Mouse (Mus musculus) spleen, postnatal 36 days (tissue): ENCODE measurements at regions not wholly inside any gene's neighbourhood (a gene's known extent, or its start where the extent isn't known, plus 50 kb on each side); places are given as distances from the start of the nearest gene placed in this dataset.

Experiments used
- DNase-seq, 2 experiments: peaks; one replicate each; pipeline ENCODE4 v3.0.0; 2022; ENCODE audit warnings: low spot score in 2 of 2, mixed read lengths in 1 of 2

DNA sequence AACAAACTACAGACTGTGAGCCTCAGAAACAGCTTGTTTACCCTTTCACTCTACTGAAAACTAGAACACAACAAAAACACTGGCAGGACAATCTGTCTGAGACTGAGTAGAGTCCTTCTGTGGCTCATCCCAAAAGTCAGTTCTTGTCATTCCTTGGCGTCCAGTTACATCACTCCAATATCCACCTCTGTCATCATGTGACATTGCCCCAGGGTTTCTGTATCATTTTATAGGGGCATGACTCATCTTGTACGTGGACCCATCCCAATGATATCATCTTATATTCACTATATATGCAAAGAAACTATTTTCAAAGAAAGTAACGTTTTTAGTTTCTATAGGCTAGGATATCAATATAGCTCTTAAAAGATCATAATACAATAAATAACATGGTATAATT lies 152.3 kb downstream of the Dkk2 start:
- DNase-seq: no peak

DNA sequence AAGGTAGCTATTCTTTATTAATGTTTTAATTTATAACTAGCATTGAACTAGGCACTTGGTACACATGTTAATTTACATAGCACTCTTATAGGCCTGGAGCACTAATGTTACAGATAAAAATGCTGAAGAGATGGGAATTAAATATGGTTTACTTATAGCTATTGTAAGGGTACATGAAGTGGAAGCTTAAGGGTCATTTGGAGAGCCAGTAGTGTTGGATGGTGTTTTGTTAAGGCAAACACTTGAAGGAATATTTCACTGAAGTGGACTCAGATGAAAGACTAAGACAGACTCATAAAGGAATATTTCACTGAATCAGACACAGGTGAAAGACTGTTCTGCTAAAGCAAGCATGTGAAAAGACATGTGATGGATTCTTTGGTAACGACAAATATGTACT lies 172.7 kb downstream of the Dkk2 start:
- no peak for DNase-seq

DNA sequence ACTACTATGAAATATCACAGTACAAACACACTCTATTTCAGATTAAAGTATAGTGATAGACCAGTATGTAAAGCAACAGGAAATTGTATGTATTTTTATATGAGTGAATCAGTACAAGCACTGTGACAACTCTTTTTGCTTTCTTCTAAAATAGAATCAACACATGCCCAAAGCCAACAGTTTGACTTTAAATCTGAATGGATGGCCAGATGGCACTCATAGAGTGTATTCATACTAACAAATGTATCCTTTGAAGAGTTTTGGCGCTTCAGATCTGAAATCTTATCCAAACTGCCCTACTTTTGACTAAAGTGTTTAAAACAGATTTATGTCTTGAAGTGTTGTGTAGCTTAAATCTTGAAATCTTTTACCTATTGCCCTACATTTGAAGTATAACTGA lies 184.5 kb downstream of the Dkk2 start:
- DNase-seq: no peak

DNA sequence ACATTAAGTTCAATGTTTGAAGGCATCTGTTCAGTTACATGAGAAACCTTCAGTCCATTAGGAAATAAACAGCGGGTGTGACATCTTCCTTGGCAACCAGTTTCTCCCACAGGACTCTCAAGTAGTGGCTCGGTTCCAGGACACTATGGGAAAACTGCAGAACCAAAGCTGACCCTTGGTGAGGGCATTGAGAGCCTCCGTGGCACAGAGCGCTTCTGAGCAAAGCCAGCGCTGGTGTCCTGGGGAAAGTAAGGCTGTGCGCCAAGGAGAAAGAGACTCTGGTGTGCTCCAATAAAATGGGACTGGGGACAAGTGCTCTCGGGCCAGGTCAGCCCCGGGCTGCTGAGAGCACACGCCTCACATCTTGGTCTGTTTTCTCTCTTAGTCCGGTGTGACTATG lies 189.7 kb downstream of the Dkk2 start:
- DNase-seq: no peak

DNA sequence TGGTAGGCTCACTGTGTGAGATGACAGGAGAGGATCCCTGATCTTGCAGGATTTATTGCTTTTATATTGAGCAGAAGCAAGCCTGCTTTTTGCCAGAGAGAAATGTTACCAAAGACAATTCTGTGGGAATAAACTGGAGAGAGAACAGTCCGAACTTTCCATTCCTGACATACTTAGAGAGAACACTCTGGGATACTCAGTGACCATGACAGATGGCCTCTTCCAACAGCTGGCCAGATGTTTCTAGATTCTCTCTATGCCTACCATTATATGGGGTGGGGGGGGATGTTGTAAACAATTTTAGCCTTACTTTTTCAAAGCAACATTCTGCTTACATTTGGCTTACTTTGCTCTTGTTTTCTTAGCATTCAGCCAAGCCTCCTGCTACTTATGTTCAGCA lies 192.7 kb downstream of the Dkk2 start:
- no peak for DNase-seq

DNA sequence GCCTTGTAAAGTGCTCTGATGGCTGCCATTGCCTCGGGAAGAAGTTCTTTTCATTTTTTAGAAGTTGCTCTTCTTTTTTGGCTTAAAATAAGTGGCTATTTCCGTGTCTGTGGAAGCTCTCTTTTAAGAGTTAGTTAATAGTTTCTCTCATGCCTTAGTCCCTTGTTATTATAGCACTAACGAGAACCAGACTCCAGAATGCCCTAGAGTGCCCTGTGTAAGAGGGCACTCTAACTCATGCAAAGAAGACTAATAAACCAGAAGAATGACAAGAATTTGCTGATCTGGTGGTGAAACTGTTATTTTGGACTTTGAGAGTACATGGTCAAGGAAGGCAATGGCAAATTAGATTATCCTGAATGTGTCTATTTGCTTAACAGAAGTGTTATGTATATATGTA lies 202.6 kb downstream of the Dkk2 start:
- DNase-seq: no peak

DNA sequence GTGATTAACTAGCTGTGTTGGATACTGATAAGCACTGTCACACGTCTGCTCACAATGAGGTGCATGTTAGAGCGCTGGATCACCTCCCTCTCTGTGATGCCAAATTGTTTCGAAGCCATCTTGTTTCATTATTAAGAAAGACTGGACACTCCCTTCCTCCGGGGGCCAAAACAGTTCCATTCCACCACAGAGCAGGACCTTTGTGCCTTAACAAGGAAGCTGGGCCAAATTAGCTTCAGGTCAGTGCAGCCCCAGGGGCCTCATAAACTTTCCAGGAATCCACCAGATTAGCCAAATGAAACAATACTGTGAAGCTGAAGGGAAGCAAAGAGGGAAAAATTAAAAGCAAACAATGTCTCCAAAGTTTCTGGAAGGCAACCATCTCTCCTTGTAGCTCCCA lies 241.9 kb downstream of the Dkk2 start:
- no peak for DNase-seq

DNA sequence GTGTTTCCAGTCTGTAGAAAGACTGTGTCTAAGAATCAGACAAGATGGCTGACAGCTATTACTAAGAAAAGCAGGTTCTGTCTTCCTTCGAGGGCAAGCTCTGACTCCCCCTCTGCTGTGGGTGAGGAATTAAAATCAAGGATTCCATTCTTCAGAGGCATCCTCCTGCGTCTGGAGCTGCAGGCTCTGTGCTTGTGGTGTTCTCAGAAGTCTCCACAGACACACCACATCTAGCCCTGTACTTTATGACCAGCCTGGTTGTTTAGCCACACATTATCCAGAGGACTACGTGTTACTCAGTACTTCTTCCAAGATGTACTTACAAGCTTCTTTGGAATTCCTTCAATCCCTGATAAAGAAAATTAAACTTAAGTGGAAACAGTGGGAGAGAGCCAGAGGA lies 258.5 kb downstream of the Dkk2 start:
- DNase-seq: no peak

DNA sequence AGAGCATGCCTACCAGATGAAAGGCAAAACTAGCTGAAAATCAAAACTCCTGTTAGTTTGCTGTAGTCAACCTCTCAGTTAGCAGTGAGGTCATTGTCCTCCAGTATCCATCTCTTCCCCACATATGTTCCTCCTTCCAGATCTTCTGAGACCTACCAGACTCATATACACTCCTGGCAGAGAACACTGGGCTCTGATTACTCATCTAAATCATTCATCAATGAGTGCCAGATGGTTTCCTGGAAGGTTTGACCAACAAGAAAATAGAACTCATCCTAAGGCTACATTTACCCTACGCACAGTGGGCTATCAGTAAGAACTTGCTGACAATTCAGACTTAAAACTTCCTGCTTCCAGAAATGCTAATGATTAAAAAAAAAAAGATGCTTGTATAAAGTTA lies 260.8 kb downstream of the Dkk2 start:
- DNase-seq: no peak

DNA sequence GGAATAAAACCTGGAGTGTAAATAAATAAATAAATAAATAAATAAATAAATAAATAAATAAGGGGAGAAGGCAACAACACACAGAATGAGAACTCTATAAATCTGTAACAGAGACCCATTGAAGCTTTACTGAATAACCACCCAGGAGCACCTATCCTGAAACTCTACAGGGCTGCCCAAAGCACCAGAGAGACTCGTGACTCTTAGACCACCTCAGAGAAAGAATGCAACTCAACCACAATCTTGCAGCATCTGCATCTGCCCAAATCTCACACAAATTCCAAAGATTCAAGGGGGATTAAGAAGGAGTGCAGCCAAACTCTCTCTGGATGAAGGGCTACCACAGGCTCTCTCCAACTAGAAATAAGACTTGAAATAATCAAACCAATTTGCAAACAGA lies 264.5 kb downstream of the Dkk2 start:
- no peak for DNase-seq

DNA sequence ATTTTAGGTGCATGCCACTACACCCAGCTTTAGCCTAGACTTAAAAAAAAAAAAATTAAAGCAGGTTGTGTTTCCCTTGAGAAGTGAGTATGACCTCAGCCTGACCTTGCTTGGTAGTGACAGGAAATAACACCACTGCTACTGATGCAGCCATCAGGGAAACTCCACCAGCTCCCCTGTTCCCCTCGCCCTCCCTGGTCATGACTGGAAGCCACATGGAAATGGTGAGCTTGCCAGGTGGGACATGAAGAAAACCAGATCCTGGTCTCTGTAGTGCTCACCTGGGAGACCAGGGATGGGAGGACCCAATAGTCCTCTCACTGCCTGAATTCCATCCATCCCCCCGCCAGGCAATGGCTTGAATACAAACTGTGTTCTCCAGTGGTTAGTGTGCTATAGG lies 268.1 kb downstream of the Dkk2 start:
- no peak for DNase-seq

DNA sequence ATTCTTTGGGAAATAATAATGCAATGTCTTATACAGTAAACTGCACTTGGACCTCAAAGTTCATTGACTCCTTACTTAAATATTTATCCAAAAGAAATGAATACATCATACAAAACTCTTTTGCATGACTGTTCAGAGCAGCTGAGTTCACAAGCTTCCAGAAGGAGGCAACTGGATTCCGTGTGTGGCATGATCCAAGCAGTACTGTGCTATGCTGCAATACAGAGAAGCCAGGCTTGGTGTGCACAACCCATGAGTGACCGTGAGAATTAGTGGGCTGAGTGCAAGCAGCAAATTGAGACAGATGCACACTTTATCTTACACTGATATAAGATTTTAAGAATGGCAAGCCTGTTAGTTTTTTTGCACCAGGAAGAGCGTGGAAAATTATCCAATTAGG lies 270.0 kb upstream of the Gimd1 start:
- DNase-seq: no peak

DNA sequence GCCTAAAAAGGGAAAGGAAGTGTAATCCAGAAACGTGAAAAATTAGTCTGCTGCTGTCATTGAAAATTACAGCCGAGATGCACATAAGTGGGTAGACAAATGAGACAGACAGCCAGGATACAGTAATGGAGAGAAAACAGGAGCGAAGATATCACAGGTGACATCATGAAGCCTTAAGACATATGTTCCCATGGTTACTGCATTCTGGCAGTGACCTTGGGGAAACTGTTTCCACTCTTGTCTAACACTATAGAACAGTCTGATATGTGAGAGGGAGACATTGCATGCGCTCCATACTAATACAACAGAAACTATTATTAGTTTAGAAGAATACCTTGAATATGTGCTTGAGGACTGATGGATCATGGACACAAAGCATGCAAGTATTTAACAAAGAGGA lies 254.0 kb upstream of the Gimd1 start:
- no peak for DNase-seq

DNA sequence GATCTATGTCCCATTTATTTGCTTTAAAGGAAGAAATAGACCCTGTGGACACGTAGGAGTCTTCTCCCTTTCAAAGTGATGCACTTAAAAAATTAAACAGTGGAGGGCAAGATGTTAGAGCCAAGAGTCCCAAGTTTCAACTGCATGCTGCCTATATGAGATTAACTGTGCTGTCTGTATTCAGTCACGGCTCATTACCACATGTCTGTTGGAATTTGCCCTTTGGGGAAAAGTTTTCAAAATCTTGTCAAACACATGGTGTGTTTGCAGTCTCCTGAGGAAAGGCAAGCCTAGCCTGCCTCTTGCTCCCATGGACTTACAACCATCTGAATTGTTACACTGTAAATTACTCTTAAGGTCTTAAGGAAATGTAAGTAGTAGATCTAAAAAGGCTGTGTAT lies 211.9 kb upstream of the Gimd1 start:
- no peak for DNase-seq

DNA sequence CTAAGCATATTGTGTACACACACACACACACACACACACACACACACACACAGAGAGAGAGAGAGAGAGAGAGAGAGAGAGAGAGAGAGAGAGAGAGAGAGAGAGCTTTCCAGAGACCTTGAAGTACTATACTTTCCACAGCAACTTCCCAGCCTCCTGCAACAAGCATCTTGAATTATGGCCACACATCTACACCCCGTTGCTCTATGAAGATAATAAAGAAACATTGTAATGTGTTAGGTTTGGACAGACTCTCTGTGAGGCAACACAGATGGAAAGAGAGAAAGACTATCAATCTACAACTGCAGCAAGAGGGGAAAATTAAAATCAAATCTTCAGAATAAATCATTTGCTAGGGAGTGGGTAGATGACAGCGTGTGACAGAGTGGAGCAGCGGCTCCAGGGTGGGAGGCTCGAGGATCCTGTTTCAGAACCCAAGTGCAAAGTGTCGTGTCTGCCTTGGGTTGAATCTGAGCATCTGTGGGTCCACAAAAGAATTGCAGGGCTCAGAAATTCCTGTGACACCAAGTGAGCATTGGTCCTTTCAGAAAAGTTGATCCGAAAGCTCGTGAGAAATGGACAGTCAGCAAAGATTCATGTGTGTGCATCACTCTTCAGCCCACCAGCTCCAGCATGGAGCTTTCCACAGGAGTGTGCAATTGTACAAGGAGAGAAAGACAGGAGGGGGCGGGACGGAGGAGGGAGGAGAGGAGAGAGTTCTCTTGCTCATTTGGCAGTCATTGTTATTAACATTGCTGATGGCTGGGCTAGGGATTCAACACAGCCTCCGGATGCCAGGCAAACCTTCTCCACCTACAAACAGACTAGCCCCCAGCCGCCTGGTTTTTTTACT lies 203.6 kb upstream of the Gimd1 start:
- no peak for DNase-seq

DNA sequence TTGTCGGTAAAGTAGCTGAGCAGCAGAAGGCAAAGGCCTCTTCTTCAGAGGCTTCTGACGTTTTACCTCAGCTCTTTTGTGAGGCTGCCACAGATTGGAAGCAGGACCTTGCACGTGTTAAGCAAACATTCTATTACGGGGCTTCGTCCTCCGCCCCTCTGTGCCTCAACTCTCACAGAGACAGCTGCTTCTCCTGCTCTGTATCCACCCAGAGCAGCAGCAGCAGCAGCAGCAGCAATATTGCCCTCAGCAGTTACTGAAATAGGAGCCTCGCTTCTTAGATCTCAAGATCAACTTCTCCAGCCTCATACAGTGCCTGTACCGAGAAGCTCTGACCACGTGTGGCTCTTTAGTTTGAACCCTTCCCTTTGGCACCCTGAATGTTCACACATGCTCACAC lies 202.4 kb upstream of the Gimd1 start:
- DNase-seq: no peak

DNA sequence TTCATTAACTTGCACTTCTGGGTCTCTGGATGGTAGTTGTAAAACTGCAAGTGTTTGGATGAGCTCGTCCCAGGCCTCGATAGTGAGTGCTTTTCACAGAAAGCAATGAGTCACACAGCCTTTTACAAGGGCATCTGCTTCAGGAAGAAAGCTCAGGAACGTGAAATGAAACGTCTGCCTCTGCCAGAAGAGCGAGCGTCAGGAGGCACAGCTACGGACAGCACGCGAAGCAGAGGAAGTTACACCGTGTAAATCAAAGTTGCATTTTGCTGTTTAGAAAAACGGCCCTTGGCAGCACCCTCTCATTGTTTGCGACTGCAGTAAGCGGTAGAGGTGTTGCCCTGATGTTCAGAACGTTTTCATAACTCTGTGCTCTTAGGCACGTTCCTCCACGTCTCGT lies 201.5 kb upstream of the Gimd1 start:
- DNase-seq: no peak

DNA sequence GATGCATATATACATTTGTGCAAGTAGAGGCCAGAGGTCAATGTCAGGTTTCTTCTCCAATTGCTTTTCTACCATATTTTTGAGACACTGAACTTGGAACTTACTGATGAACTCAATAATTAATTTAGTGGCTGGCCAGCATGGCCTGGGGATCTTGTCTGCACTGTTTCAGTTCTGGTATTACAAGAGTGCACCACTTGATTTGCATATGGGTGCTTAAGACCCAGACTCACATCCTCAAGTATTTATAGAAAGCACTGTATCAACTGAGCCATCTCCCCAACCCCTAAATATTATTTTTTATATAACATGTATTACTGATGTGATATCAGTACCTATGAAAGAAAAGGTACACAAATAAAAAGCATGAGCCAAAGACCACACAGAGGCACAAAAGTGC lies 197.8 kb upstream of the Gimd1 start:
- no peak for DNase-seq

DNA sequence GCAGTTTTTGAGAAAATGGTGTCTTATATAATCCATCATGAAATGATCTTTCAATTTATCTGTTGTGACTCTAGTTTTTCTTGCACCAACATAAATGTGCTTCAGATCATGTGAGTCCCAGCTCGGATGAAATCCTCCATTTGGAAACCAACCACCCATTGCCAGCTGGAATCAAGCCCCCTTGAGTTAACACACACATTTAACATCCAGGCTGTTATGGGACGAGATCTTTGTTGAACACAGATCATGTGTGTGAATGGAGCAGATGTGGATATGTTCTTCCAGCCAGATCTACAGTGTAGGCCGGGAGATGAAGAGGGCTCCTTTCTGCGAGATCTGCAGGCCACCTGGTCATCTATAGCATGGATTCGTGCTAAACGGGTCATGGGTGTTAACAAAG lies 188.4 kb upstream of the Gimd1 start:
- DNase-seq: no peak

DNA sequence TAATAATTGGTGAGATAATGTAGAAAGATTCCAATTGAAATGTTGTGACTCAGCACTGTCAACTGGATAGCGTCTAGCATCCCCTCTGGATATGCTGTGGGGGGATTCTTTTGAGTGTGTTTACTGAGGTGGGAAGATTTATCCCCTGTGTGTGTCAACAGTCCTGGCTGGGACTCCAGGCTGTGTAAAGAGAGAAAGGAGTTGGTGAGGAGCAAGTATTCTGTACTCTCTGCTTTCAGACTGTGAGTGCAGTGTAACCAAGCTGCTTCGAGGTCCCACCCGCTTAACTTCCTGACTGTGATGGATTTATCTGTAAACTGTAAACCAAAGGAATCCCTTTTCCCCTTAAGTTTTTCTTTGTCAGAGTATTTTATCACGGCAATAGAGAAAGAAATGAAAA lies 175.7 kb upstream of the Gimd1 start:
- DNase-seq: no peak

DNA sequence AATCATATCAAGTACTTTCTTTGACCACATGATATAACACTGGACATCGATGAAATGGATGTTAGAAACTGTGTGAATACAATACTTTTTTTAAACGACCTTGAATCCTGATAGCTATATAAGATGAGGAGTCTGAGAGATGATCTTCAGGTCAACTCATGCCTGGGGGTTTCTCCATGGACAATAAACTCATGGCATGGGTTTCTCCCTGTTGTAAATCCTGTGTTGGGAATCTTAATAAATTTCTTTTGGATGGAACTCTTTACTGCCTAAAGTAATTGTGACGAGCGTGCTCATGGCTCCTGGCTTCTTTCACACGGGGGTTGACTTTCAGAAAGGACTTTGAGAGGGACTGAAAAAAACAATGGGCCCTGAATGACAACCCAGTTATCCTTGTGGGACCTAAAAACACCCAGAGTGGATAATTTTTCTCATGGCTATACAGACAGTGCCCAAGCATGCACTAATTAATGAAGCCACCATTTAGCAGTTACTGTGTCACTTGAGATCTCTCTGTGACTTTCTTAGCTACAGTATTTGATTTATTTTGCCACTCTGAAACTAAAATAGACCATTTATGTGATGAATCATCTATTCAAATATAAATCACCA lies 167.2 kb upstream of the Gimd1 start:
- no peak for DNase-seq

DNA sequence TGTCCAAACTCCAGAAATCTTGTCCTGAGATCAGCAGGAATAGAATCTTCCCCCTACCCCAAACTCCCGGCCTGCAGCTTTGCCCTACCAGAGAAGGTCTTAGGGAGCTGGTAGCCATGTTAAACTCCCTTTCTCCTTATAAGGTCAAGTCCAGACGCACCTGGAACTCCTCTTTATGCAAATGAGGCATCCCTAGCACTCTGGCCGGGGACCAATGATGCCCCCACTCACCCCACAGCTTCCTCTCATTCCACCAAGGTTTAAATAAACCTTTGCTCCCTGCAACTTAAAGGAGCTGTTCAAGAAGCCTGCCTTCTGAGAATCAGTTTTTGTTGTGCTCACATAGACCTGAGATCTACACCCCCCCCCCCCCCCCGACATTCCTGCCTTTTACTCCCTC lies 158.6 kb upstream of the Gimd1 start:
- no peak for DNase-seq

DNA sequence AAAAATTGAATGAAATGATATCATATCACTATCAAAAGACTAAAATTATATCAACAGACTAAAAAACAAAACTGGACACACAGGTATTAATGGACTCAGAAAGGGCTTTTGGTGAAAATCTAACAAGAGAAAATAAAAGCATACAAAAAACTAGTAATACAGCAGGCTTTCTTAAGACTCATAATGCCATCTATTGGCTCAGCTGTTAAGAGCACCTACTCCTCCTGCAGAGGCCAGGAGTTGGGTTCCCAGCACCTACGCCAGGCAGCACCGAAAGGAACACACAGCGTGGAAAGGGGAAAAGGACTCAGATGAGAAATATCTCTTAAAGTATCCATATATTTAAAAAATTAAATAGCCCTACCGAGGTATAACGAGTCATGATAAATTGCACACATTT lies 151.9 kb upstream of the Gimd1 start:
- no peak for DNase-seq

DNA sequence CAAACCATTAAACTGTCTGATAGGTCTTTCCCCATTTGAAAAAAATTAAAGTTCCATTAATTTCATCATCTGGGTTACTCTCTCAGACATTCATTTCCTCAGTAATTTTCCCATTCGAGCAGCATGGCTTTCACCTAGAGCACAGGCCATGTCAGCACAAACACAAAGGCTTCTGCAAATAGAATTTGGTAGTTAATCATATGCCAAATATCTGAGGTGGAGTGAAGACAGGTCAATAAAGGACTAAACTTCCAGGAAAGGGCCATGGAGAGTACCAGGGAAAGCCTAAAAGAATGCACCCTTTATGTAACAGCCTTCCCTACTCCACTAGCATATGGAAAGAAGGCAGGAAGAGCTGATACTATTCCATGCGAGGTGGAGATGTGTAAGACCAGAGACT lies 150.3 kb upstream of the Gimd1 start:
- DNase-seq: no peak
